Mouse (Mus musculus) ES-E14 (cell line): ENCODE results near the gene Csrp1.

Source experiments
- HCFC1 ChIP-seq: IDR thresholded peaks from 2 replicates; pipeline ENCODE4 v1.6.1; 2012; ENCODE audit warnings: low read length, inconsistent platforms, borderline replicate concordance; ENCODE audit not compliant: insufficient read depth
- MAFK ChIP-seq: IDR thresholded peaks from 2 replicates; pipeline ENCODE4 v1.6.1; 2014; ENCODE audit warnings: mild to moderate bottlenecking, low read depth, low read length, inconsistent platforms; ENCODE audit not compliant: insufficient read depth
- ZC3H11A ChIP-seq: IDR thresholded peaks from 2 replicates; pipeline ENCODE4 v1.6.1; 2012; ENCODE audit warnings: low read depth, mild to moderate bottlenecking, inconsistent platforms, low read length, borderline replicate concordance
- ZNF384 ChIP-seq: IDR thresholded peaks from 2 replicates; pipeline ENCODE4 v1.6.1; 2012; ENCODE audit warnings: low read depth, low read length, inconsistent platforms

DNA sequence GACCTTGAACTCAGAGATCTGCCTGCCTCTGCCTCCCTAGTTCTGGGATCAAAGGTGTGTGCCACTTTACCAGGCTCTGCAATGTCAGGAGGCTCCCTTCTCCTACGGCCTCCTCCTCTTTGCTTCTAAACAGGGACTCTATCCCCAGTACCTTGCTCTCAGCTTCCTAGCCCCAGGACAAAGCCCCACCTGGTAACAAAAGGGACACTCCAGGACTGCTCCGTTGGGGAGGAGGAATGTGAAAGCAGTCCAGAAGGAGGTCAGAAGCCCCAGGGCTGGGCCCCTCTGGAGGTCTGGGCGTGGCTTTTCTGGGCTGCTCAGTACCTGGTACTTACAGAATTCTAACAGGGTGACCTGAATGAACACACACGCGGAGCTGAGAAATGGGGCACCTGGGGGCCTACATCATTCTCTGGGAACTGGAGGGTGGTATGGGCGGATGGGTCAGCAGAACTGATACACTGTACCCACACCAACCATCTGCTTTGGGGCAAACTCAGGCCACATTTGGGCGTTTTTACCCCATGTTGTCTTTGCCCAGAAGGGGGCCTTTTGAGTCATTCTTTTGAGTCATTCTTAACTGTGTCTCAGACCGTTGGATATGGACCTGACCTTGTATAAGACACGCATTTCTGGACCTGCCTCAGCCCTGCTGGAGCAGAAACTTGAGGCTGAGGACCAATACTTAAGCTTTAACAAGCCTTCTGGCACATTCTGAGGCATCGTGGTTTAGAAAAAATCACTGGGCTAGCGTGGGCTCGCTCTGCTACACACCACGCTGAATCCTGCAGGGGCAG, 72.5 kb downstream of the Csrp1 start:
- TF ChIP-seq HCFC1, result no peak
- no peak for TF ChIP-seq ZC3H11A
- TF ChIP-seq ZNF384, result no peak
- no peak for TF ChIP-seq MAFK
